Mouse (Mus musculus) embryonic facial prominence, embryonic 10.5 days (tissue): ENCODE measurements at regions not wholly inside any gene's neighbourhood (a gene's known extent, or its start where the extent isn't known, plus 50 kb on each side); places are given as distances from the start of the nearest gene placed in this dataset.

Experiments used
- DNase-seq: peaks from one replicate; pipeline ENCODE4 v3.0.0-alpha.2; 2017; ENCODE audit warnings: low spot score
- H3K27ac ChIP-seq: fragments of 300-500 bp; sonication (generic); replicated peaks from 2 replicates; pipeline ENCODE4 v1.5.1; 2016; ENCODE audit warnings: mild to moderate bottlenecking
- H3K27me3 ChIP-seq: fragments of 300-500 bp; sonication (generic); replicated peaks from 2 replicates; pipeline ENCODE4 v1.6.1; 2016; ENCODE audit warnings: low read depth, mild to moderate bottlenecking; ENCODE audit not compliant: poor library complexity, severe bottlenecking
- H3K36me3 ChIP-seq: fragments of 300-500 bp; sonication (generic); replicated peaks from 2 replicates; pipeline ENCODE4 v1.6.1; 2016; ENCODE audit warnings: mild to moderate bottlenecking, moderate library complexity
- H3K4me1 ChIP-seq: fragments of 300-500 bp; sonication (generic); 2 replicates; pipeline ENCODE4 v1.6.1; 2016
- H3K4me3 ChIP-seq: fragments of 300-500 bp; sonication (generic); 2 replicates; pipeline ENCODE4 v1.5.1; 2016; ENCODE audit warnings: mild to moderate bottlenecking, moderate library complexity
- H3K9me3 ChIP-seq: fragments of 300-500 bp; sonication (generic); 2 replicates; pipeline ENCODE4 v1.6.1; 2016; ENCODE audit warnings: mild to moderate bottlenecking
- WGBS: fragments of 180-500 bp; shearing (Covaris S2); methylation state at CpG from one replicate; pipeline ENCODE4 v1.1.7; 2016; 5-methylcytosine and 5-hydroxymethylcytosine counted together

DNA sequence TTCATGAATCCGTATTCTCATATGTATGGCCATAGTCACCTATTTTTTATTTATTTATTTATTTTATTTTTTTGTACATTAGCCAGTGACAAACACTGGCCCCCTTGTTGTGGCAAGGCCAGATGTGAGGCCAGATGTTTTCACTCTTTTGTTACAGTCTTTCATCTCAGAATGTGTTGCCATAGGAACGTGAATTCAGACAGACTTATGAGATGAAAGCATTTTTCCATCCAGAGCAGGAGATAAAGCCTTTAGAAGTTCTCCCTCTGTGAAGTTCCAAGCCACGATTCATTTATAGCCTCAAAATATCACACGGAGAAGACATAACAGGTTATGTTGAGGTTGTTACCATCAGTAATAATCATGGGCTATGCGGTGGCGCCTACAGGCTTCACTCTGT lies 220.9 kb downstream of the Arpp21 start:
- 83% methylated on average over 6 of the region's 6 CpGs for WGBS
- Histone ChIP-seq H3K36me3 (no peaks in the 10 kb centered on the region), H3K4me1 (peaks cover 6% of the 10 kb centered on the region; the same call in 1 of the 2 replicates)

DNA sequence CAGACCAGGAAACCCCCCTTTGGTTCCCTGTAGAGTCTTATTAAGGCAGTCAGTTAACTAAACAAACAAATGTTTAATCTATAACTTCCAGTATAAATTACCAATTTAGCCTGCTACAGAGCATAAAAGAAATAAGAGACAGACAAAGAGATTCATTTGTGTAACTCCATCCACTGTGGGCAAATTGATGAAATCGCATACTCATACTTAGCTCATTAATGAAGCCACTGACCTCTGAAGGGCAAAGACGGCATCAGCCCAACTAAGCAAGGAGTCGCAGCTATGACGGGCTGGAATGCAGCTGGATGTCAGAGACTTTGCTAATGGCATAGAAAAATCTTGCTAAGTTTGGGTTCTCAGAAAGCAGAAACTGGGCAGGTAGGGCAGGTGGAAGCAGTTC lies 241.3 kb downstream of the Arpp21 start:
- 48% methylated on average over 4 of the region's 4 CpGs for WGBS
- Histone ChIP-seq H3K4me1 (peaks cover 16% of the 10 kb centered on the region), H3K27ac (no peak overlapping the region), H3K4me3 (no peak overlapping the region), H3K9me3 (no peaks in the 10 kb centered on the region), H3K27me3 (no peaks in the 10 kb centered on the region), H3K36me3 (no peaks in the 10 kb centered on the region)
- no peak for DNase-seq

More for the DNA sequence above, 220.9 kb downstream of the Arpp21 start:
- Histone ChIP-seq H3K27ac (no peak overlapping the region), H3K27me3 (no peaks in the 10 kb centered on the region), H3K9me3 (no peaks in the 10 kb centered on the region), H3K4me3 (no peak overlapping the region)
- no peak for DNase-seq

DNA sequence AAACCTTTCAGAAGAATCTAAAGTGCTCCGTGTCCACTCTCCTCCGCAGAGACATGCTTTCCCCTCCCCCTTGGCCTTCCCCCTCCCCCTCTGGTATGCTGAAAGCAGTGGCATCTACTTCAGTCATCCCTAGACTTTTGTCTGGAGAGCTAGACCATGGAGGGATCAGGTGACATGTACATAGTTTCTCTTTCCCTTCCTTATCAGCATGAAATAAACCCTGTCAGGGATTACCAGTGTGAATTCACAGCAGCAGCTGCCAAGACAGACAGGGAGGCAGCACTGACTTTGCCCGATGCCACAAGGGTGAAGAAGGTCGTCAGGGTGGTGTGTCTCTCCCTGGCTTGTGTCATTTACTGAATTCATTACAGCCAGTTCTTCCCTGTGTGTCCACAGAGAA lies 241.9 kb downstream of the Arpp21 start:
- H3K4me1 ChIP-seq, result peaks cover 16% of the 10 kb centered on the region
- peak overlapping the region; percentile 35; the same call in 1 of the 2 replicates for H3K27ac ChIP-seq
- H3K36me3 ChIP-seq, result no peaks in the 10 kb centered on the region
- WGBS, result 33% methylated on average over 4 of the region's 4 CpGs
- no peaks in the 10 kb centered on the region for H3K27me3 ChIP-seq
- H3K9me3 ChIP-seq, result no peaks in the 10 kb centered on the region
- H3K4me3 ChIP-seq, result no peak overlapping the region
- peak; percentile 42 for DNase-seq

- WGBS, result 86% methylated on average over 3 of the region's 3 CpGs
- no peaks in the 10 kb centered on the region for H3K9me3 ChIP-seq
- no peak overlapping the region for H3K4me3 ChIP-seq
- H3K27me3 ChIP-seq, result no peaks in the 10 kb centered on the region
- no peaks in the 10 kb centered on the region for H3K36me3 ChIP-seq
- peaks cover 16% of the 10 kb centered on the region for H3K4me1 ChIP-seq
- no peak overlapping the region for H3K27ac ChIP-seq
- DNase-seq, result no peak
These were observed 245.7 kb downstream of the Arpp21 start for GRCm38 (mm10) chr9:111990060-111990459.

DNA sequence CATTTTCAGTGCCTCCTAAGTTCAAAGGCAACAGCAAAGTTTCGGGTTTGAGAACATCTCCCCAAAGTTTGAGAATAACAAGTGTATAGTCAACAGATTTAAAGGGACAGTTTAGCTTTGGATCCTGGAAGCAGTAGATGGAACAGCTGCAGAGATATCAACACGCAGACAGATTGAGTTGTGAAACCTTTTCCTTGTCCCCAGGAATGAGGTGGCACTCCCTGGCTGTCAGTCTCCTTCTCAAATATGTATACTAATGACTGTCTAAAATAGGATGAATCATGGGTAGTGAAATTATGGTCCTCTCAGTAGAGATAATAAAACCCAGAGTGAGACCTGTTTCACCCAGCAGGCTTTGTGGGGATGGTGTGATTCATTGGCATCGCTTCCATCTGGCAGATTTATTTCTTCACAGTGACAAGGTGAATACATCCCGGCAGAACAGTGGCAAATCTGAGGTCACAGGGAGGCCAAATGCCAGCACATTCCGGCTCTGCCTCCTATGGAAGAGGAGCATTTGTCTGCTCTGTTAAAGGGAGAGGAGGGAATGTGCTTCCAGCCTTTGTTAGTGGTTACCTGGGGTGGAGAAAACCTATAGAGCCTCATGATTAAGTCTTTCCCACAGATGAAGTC lies 272.2 kb downstream of the Arpp21 start:
- WGBS, result 74% methylated on average over 5 of the region's 5 CpGs
- Histone ChIP-seq H3K9me3 (no peaks in the 10 kb centered on the region), H3K4me1 (no peaks in the 10 kb centered on the region), H3K36me3 (no peaks in the 10 kb centered on the region), H3K27me3 (no peaks in the 10 kb centered on the region), H3K4me3 (no peak overlapping the region), H3K27ac (no peak overlapping the region)
- DNase-seq, result no peak

- no peak for DNase-seq
These were observed 267.7 kb upstream of the Stac start for GRCm38 (mm10) chr9:111957799-111958198.

GRCm38 (mm10) chr9:111939271-111940067 lies 249.3 kb upstream of the Stac start:
- Histone ChIP-seq H3K4me3 (no peak overlapping the region), H3K4me1 (no peaks in the 10 kb centered on the region), H3K36me3 (no peaks in the 10 kb centered on the region), H3K9me3 (no peaks in the 10 kb centered on the region), H3K27ac (no peak overlapping the region), H3K27me3 (no peaks in the 10 kb centered on the region)
- 44% methylated on average over 8 of the region's 8 CpGs for WGBS
- peak; percentile 42 for DNase-seq

More at GRCm38 (mm10) chr9:111957799-111958198, 267.7 kb upstream of the Stac start:
- H3K4me3 ChIP-seq, result no peak overlapping the region
- H3K4me1 ChIP-seq, result no peaks in the 10 kb centered on the region
- H3K9me3 ChIP-seq, result peaks cover 5% of the 10 kb centered on the region; the same call in 1 of the 2 replicates
- H3K27ac ChIP-seq, result no peak overlapping the region
- no peaks in the 10 kb centered on the region for H3K36me3 ChIP-seq
- H3K27me3 ChIP-seq, result no peaks in the 10 kb centered on the region
- WGBS, result 42% methylated on average over 2 of the region's 2 CpGs

GRCm38 (mm10) chr9:111932455-111932854 lies 242.3 kb upstream of the Stac start:
- no peaks in the 10 kb centered on the region for H3K27me3 ChIP-seq
- 88% methylated on average over 6 of the region's 6 CpGs for WGBS
- no peak overlapping the region for H3K4me3 ChIP-seq
- no peak for DNase-seq
- H3K9me3 ChIP-seq, result no peaks in the 10 kb centered on the region
- H3K36me3 ChIP-seq, result no peaks in the 10 kb centered on the region
- no peak overlapping the region for H3K27ac ChIP-seq
- no peaks in the 10 kb centered on the region for H3K4me1 ChIP-seq

- Histone ChIP-seq H3K4me3 (no peak overlapping the region), H3K36me3 (no peaks in the 10 kb centered on the region), H3K27ac (no peak overlapping the region), H3K9me3 (0 out of 2 replicates have a peak, but pooled peaks cover 3% of the 10 kb centered on the region), H3K4me1 (peaks cover 4% of the 10 kb centered on the region; the same call in 1 of the 2 replicates), H3K27me3 (no peaks in the 10 kb centered on the region)
- 20% methylated on average over 16 of the region's 16 CpGs for WGBS
- peak; percentile 82 for DNase-seq
These were observed 228.3 kb upstream of the Stac start for GRCm38 (mm10) chr9:111918275-111918940.

DNA sequence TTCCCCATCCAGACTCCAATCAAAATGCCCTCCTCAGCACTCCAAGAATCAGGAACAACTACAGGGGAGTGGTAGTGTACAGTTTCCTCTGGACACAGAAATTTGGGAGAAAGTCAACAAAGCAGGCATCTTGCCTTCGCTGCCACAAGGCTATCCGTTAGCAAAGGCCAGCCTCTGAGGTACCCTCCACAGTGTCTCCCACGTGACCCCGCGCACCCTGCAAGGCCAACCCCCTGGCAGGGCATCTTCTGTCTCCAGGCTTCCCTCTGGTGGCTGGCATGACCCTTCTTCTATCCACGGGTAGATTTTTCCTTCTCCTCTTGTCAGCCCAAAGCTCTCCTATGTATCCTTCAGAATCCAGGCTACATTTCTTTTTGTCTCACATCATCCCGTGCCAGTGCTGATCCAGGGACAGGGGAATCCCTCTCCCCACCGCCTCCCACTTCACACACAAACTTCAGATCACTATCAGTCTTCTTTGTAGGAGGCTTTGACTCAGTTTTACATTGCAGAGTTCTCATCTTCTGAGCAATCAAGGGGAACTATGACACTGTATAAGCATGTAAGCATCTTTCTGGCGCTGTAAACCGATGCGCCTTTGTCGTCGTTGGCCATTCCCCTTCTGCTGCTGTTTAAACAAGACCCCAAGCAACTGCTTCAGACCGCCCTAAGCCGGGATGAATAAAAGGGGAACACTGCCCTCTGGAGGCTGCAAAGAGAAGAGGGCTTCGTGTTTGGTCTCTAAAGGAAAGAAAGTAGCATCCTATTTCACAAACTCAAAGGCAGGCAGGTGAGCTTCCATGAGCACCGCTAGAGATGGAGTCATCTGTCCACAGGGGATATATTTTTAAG lies 226.8 kb upstream of the Stac start:
- Histone ChIP-seq H3K27ac (peak overlapping the region; percentile 35), H3K4me3 (peak overlapping the region; percentile 31; the same call in 1 of the 2 replicates), H3K27me3 (no peaks in the 10 kb centered on the region), H3K9me3 (0 out of 2 replicates have a peak, but pooled peaks cover 3% of the 10 kb centered on the region), H3K4me1 (peaks cover 4% of the 10 kb centered on the region; the same call in 1 of the 2 replicates), H3K36me3 (no peaks in the 10 kb centered on the region)
- WGBS, result 28% methylated on average over 17 of the region's 17 CpGs
- peak; percentile 81 for DNase-seq

GRCm38 (mm10) chr9:111908806-111909205 lies 218.7 kb upstream of the Stac start:
- no peaks in the 10 kb centered on the region for H3K27me3 ChIP-seq
- peak; percentile 30 for DNase-seq

DNA sequence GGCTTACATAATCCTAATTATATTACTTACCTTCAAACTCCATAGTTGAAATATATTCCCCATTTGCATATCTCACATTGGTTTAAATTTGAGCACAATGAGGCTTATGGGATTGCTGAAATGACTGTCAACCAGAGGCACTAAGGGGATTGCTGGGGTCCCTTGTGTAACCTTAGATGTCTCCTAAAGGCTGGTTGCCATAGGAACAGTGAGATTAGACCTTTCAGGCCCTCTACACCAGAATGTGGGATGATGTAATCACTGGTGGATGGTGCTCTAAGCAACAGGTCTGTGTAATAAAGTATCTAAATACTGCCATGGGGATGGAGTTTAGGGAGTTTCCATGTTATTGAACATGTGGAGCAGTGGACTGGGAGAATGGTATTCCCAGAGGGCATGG lies 210.0 kb upstream of the Stac start:
- Histone ChIP-seq H3K36me3 (no peaks in the 10 kb centered on the region), H3K27me3 (no peaks in the 10 kb centered on the region), H3K27ac (no peak overlapping the region), H3K4me1 (no peaks in the 10 kb centered on the region), H3K9me3 (0 out of 2 replicates have a peak, but pooled peaks cover 2% of the 10 kb centered on the region), H3K4me3 (no peak overlapping the region)
- DNase-seq, result no peak

More at GRCm38 (mm10) chr9:111908806-111909205, 218.7 kb upstream of the Stac start:
- no peak overlapping the region for H3K4me3 ChIP-seq
- 46% methylated on average over 4 of the region's 4 CpGs for WGBS
- H3K36me3 ChIP-seq, result no peaks in the 10 kb centered on the region
- 0 out of 2 replicates have a peak, but pooled peaks cover 7% of the 10 kb centered on the region for H3K4me1 ChIP-seq
- no peaks in the 10 kb centered on the region for H3K9me3 ChIP-seq
- H3K27ac ChIP-seq, result no peak overlapping the region
